Comparison of ENCODE assay signal across 7 mouse cellular contexts in the genomic region with DNA sequence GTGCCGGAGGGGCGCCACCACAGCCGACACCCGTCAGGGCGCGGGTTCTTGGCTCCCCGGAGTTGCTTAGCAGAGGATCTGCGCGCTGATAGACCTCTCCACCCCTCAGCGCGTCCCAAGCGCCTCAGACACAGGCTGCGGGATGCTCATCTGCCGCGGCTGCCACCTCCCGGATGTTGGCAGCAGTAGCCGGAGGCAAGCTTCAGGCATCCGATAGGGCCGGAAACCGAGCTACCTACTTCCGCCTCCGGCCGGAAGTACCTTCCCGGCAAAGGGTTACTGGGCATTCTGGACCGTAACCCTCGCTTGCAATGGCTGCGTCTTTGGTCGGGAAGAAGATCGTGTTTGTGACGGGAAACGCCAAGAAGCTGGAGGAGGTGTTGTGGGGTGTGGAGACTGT. TPM values are rescaled to one million over a fixed set of nuclear protein-coding genes. Genes with fewer than 3 reads are reported as not detected.
DNase-seq lines count a peak whose midpoint lies in the region; ATAC-seq lines count a peak whose summit lies in the region.

A gene (plus strand): TSS at position 52 of the 400 bp plus-strand sequence.

- H3K4me2 ChIP-seq in limb, embryonic 11.5 days (ENCODE audit: low read depth, severe bottlenecking), result peak within 1 kb of the TSS; percentile 82
- peak within 1 kb of the TSS; percentile 88 for H3K4me2 ChIP-seq in midbrain, embryonic 14.5 days (ENCODE audit: low read length)

- WGBS in embryonic facial prominence, embryonic 10.5 days, result under 1% methylated on average over 31 of the region's 31 CpGs
- WGBS in limb, embryonic 11.5 days, result 1% methylated on average over 31 of the region's 31 CpGs
- WGBS in midbrain, embryonic 14.5 days, result 1% methylated on average over 31 of the region's 31 CpGs

- peaks cover 42% of the 10 kb centered on the region for H3K4me1 ChIP-seq in embryonic facial prominence, embryonic 10.5 days
- peaks cover 15% of the 10 kb centered on the region; the same call in 1 of the 2 replicates for H3K4me1 ChIP-seq in limb, embryonic 11.5 days (ENCODE audit: control insufficient read depth, insufficient read depth, low read length)
- peaks cover 23% of the 10 kb centered on the region for H3K4me1 ChIP-seq in midbrain, embryonic 14.5 days (ENCODE audit: control insufficient read depth, insufficient read depth, low read length)

- ATAC-seq in granulocyte monocyte progenitor cell, adult 5-6 weeks (replicated peaks; ENCODE audit: poor library complexity, severe bottlenecking), result peak; percentile 68
- ATAC-seq in limb, embryonic 11.5 days (ENCODE audit: insufficient number of reproducible peaks, low FRiP score, low TSS enrichment, low read depth), result peak; percentile 48; the same call in 1 of the 2 replicates
- ATAC-seq in midbrain, embryonic 14.5 days (ENCODE audit: low FRiP score, low TSS enrichment), result peak; percentile 72

- H3K27ac ChIP-seq in embryonic facial prominence, embryonic 10.5 days (replicated peaks), result peak within 1 kb of the TSS; percentile 90
- 0 out of 2 replicates have a peak within 1 kb of the TSS, but pooled peaks have one; percentile 3 for H3K27ac ChIP-seq in limb, embryonic 11.5 days (replicated peaks; ENCODE audit: low read depth, low read length)
- peak within 1 kb of the TSS; percentile 90 for H3K27ac ChIP-seq in midbrain, embryonic 14.5 days (replicated peaks; ENCODE audit: low read depth, low read length)

- peak within 1 kb of the TSS; percentile 80 for H3K9ac ChIP-seq in limb, embryonic 11.5 days (ENCODE audit: low read length)
- H3K9ac ChIP-seq in midbrain, embryonic 14.5 days (replicated peaks; ENCODE audit: low read length), result peak within 1 kb of the TSS; percentile 68

- peaks cover 22% of the 10 kb centered on the region for H3K36me3 ChIP-seq in embryonic facial prominence, embryonic 10.5 days (replicated peaks)
- no peaks in the 10 kb centered on the region for H3K36me3 ChIP-seq in limb, embryonic 11.5 days (ENCODE audit: control insufficient read depth, insufficient read depth, low read length)
- H3K36me3 ChIP-seq in midbrain, embryonic 14.5 days (ENCODE audit: control insufficient read depth, insufficient read depth, low read length), result peaks cover 13% of the 10 kb centered on the region

- H3K4me3 ChIP-seq in embryonic facial prominence, embryonic 10.5 days, result peak within 1 kb of the TSS; percentile 80
- H3K4me3 ChIP-seq in limb, embryonic 11.5 days (ENCODE audit: low read depth, low read length), result peak within 1 kb of the TSS; percentile 72
- peak within 1 kb of the TSS; percentile 66 for H3K4me3 ChIP-seq in midbrain, embryonic 14.5 days (replicated peaks; ENCODE audit: low read depth, low read length)

- DNase-seq in adrenal gland, postnatal 14 days, result peak; percentile 93
- peak; percentile 91 for DNase-seq in embryonic facial prominence, embryonic 10.5 days (ENCODE audit: low spot score)
- peak; percentile 86 for DNase-seq in kidney, adult 18-20 months
- peak; percentile 88 for DNase-seq in limb, embryonic 11.5 days (ENCODE audit: low spot score)
- peak; percentile 96 for DNase-seq in midbrain, embryonic 14.5 days
- DNase-seq in spleen, adult 18-20 months, result peak; percentile 75

- H3K9me3 ChIP-seq in embryonic facial prominence, embryonic 10.5 days, result no peaks in the 10 kb centered on the region
- no peaks in the 10 kb centered on the region for H3K9me3 ChIP-seq in limb, embryonic 11.5 days (ENCODE audit: control insufficient read depth, low read length)
- no peaks in the 10 kb centered on the region for H3K9me3 ChIP-seq in midbrain, embryonic 14.5 days (ENCODE audit: control insufficient read depth, low read length)

- H3K27me3 ChIP-seq in embryonic facial prominence, embryonic 10.5 days (replicated peaks; ENCODE audit: low read depth, poor library complexity, severe bottlenecking), result no peaks in the 10 kb centered on the region
- H3K27me3 ChIP-seq in limb, embryonic 11.5 days (ENCODE audit: control insufficient read depth, insufficient read depth, low read length), result no peaks in the 10 kb centered on the region
- H3K27me3 ChIP-seq in midbrain, embryonic 14.5 days (ENCODE audit: control insufficient read depth, insufficient read depth, low read length), result no peaks in the 10 kb centered on the region

RNA-seq across cellular contexts. Expression of the gene that starts here (rescaled TPM):
- 27.0 and 28.9 TPM in 2 replicates for total RNA-seq in adrenal gland, postnatal 14 days (2021)
- polyA plus RNA-seq in embryonic facial prominence, embryonic 10.5 days (2016; fragmentation: Nextera tagmentation; extraction: Ambion mirVana), result 144 and 150 TPM in 2 replicates
- total RNA-seq in granulocyte monocyte progenitor cell, adult 5-6 weeks (2014; fragmentation: Nextera tagmentation), result 80.5 and 90.4 TPM in 2 replicates
- 64.1 and 76.7 TPM in 2 replicates for total RNA-seq in granulocyte monocyte progenitor cell, adult 5-6 weeks (2017)
- 149 and 157 TPM in 2 replicates for polyA plus RNA-seq in limb, embryonic 11.5 days (2014; fragmentation: Nextera tagmentation; extraction: Ambion mirVana)
- 122 and 135 TPM in 2 replicates for polyA plus RNA-seq in midbrain, embryonic 14.5 days (2014; fragmentation: Nextera tagmentation; extraction: Ambion mirVana)

Comparison
In these comparisons a context has a peak if more than half of its experiments do, and no peak if none do; other contexts are left out.
1. Peak in every context shown above with its lines: DNase-seq, ATAC-seq, H3K4me3 ChIP-seq and H3K27ac ChIP-seq.
2. H3K27ac ChIP-seq: peak in every context shown above with its lines; median percentile 90 in embryonic facial prominence, embryonic 10.5 days; 90 in midbrain, embryonic 14.5 days; 3 in limb, embryonic 11.5 days.